Mouse (Mus musculus): ENCODE data around the gene Edar.

- no peak for TF ChIP-seq CTCF (IDR thresholded peaks at IDR 0.05; ENCODE audit: borderline replicate concordance, insufficient read depth, low read length)
- TF ChIP-seq POLR2A (IDR thresholded peaks at IDR 0.05; ENCODE audit: low read depth, low read length), result no peak
These were observed 50.4 kb downstream of the Edar start for GRCm38 (mm10) chr10:58624848-58625711.
